Mouse (Mus musculus) adrenal gland (tissue): Measurements from ENCODE around the gene Qrich1.
"Not testable (repeated sequence)": the region's sequence is repeated elsewhere in the genome, so short reads cannot be mapped to it uniquely, and the experiment has no call there.

Experiments
- intact Hi-C: fragments of 180-260 bp; cut with DNase I; formaldehyde crosslinking; loops from one replicate; pipeline ENCODE4 v1.15.1; 2025
- microRNA-seq, 2 experiments: library from miRNA; unstranded; fragments of <30 nt; microRNA quantifications; one replicate each; pipeline ENCODE4; 2019

The Qrich1 gene

GRCm38 (mm10) chr9:108579344-108579690 is 62.7 kb downstream of the Qrich1 start:
- intact Hi-C loops = no loop called here

- intact Hi-C loops = no loop called here
Observed at GRCm38 (mm10) chr9:108587571-108588180, 71.1 kb downstream of the Qrich1 start.

- intact Hi-C loops = no loop called here
Observed at GRCm38 (mm10) chr9:108589229-108589628, 72.6 kb downstream of the Qrich1 start.

- intact Hi-C loops = no loop called here
Observed at GRCm38 (mm10) chr9:108591462-108591861, 74.9 kb downstream of the Qrich1 start.

GRCm38 (mm10) chr9:108594354-108594753 is 77.7 kb downstream of the Qrich1 start:
- intact Hi-C loops = no loop called here

- intact Hi-C loops = loop anchor here (5.0 kb wide), 1 partner anchor 50 kb away; the partner anchor contains the start of gene Arih2
Observed at GRCm38 (mm10) chr9:108596998-108597764, 80.6 kb downstream of the Qrich1 start, which contains the start of gene P4htm. TSS of gene P4htm (minus strand) at chr9:108597667.

- intact Hi-C loops = loop anchor here (5.0 kb wide), 1 partner anchor 48 kb away; the partner anchor contains the start of gene Arih2
Observed at GRCm38 (mm10) chr9:108599021-108599566, 82.5 kb downstream of the Qrich1 start.

- intact Hi-C loops = no loop called here
Observed at GRCm38 (mm10) chr9:108600011-108600410, 83.4 kb downstream of the Qrich1 start.

GRCm38 (mm10) chr9:108601986-108602385 is 85.4 kb downstream of the Qrich1 start:
- intact Hi-C loops = no loop called here

GRCm38 (mm10) chr9:108607929-108608328 is 91.3 kb downstream of the Qrich1 start:
- intact Hi-C loops = not testable (repeated sequence)

GRCm38 (mm10) chr9:108608889-108609288 is 92.3 kb downstream of the Qrich1 start:
- intact Hi-C loops = no loop called here

Small RNAs within 50 kb of the gene (microRNA-seq; reads per million reads assigned to microRNA genes)
- gene Gm24083 = 0 reads per million in 2 experiments
- gene Mir191 = 0 reads per million in 2 experiments
- gene Mir425 = 895 to 1,044 reads per million in 2 experiments
